Mouse (Mus musculus) mature B cell (primary cell): ENCODE results near the gene Ifit3.
"Not testable (repeated sequence)": the region's sequence is repeated elsewhere in the genome, so short reads cannot be mapped to it uniquely, and the experiment has no call there.

Experiments
- in situ Hi-C: fragments of 300-500 bp; cut with MboI; formaldehyde crosslinking; loops from 2 replicates; pipeline ENCODE4 v1.14.3; 2019

Gene Ifit3

GRCm38 (mm10) chr19:34587898-34588692, 4.8 kb downstream of the Ifit3 start:
- in situ Hi-C loops, result not testable (repeated sequence)

- in situ Hi-C loops, result no loop called here
Measured at GRCm38 (mm10) chr19:34588959-34589358, 5.6 kb downstream of the Ifit3 start.

DNA sequence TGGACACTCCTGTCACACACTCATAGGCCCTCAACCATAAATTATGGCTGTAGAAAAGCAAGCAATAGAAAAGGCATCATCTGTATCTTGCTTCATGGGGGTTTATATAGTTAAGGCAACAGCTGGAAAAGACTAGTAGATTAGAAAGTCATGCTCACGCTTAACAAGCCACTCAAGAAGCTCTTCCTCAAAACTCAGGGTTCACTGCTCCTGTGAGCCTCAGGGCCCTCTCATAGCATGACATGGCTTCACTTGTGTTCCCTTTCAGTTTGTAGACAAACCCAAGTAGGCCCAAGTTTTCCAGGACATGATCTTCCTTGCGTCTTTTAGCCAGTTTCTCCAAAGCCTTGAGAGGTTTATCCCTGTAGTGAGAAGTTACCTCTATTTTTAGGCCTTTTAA, 10.1 kb downstream of the Ifit3 start:
- in situ Hi-C loops, result no loop called here

DNA sequence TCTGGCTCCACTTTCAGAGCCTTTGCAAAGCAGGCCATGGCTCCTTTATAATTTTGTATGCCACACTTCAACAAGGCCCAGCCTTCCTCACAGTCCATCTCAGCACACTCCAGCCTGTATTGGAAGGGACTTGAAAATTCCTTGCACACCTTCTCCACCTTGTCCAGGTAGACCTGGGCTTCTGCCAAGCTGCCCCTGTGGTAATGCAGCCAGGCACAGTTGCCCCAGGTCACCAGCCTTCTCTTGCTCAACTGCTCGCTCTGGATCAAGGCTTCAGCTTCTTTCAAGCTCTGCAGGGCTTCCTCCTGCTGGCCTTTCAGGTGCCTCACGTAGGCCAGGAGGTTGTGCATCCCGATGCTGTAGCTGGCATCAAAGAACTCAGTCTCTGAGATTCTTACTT, 11.2 kb downstream of the Ifit3 start:
- in situ Hi-C loops, result not testable (repeated sequence)

DNA sequence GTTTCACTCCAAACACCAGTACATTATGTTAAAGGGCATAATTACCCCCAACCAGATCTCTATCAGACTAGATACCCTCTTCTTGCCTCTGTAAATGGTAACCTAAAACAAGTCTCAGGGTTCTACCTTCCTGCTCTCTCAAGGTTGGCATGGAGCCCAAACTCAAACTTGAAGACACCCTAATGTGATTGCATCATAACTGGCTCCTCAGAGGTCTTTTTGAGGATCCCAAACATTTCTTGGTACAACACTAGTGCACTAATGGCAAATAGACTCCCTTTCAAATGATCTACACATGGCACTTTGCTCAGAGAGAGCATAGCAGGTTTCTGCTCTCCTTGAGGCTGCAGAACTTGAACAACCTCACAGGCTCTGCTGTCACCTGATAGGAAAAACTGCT, 13.5 kb downstream of the Ifit3 start:
- in situ Hi-C loops, result no loop called here

DNA sequence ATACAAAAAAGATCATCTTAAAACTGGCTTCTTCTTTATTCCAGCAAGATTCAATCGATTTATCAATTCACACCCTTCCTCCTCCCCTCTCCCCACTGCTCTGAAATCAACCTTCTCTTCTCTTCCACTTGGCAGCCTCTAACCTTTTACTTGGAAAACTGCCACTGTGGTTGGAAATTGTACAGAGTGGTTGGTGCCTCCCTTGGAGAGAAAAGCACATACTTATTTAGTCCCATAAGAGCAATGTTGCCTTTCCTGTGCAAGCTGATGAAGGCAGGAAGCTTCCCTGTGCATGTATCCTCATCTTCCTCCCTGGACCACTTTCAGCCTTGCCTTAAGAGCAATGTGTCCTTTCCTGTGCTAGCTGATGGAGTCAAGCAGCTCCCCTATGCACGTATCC, 15.0 kb downstream of the Ifit3 start:
- in situ Hi-C loops, result no loop called here

DNA sequence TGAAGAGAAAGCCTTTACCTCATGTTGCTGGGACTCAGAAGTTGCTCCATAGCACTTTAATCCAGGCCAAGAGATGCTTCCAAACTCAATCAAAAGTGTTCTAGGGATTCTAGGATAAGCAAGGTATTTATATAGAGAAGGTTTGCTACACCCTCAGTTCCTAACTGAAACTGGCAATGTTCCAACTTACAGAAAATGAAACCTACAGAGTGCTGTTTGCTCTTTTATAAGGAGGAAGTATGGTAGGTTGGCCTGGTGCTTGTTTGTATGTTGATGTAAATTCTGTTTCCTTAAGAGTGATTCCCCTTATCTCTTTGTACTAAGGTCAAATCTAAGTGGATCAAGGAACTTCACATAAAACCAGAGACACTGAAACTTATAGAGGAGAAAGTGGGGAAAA, 15.9 kb downstream of the Ifit3 start:
- in situ Hi-C loops, result not testable (repeated sequence)

- in situ Hi-C loops, result not testable (repeated sequence)
Measured at GRCm38 (mm10) chr19:34601888-34602287, 18.6 kb downstream of the Ifit3 start, which contains the start of gene Ifit1bl1. Ifit1bl1 (minus strand) TSS chr19:34601956.

- in situ Hi-C loops, result no loop called here
Measured at GRCm38 (mm10) chr19:34605472-34605871, 22.1 kb downstream of the Ifit3 start.

- in situ Hi-C loops, result not testable (repeated sequence)
Measured at GRCm38 (mm10) chr19:34607237-34608051, 24.1 kb downstream of the Ifit3 start, which contains the start of gene Ifit3b. Ifit3b (plus strand) TSS chr19:34607970.

DNA sequence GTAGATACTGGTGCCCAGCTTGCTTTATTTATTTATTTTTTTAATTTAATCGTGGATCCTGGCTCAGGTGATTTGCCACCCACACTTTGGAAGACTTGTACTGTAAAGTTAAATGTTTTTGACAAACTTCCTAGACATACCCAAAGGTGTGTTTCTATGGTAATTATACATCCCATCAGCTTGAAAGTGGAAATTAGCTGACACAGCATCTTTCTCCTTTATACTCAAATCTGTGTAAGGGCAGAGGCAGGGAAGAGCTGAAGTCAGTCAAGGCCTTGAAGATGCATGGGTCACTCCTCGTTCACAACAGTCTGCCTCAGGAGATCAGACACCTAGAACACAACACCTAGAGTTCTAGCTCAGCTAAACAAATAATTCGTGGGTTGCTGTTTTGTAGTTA, 26.8 kb downstream of the Ifit3 start:
- in situ Hi-C loops, result not testable (repeated sequence)

- in situ Hi-C loops, result not testable (repeated sequence)
Measured at GRCm38 (mm10) chr19:34612243-34613001, 29.1 kb downstream of the Ifit3 start.

- in situ Hi-C loops, result no loop called here
Measured at GRCm38 (mm10) chr19:34620871-34621270, 37.5 kb downstream of the Ifit3 start.

DNA sequence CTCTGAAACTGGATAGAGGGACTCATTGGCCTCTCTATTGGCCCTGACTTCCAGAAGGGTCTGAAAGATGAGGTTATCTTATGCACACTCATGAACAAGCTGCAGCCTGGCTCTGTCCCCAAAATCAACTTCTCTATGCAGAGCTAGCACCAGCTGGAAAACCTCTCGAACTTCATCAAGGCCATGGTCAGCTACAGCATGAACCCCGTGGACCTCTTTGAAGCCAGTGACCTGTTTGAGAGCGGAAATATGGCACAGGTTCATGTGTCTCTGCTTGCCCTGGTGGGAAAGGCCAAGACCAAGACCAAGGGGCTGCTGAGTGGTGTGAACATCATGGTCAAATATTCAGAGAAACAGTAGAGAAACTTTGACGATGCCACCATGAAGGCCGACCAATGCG, 40.5 kb downstream of the Ifit3 start:
- in situ Hi-C loops, result no loop called here

- in situ Hi-C loops, result no loop called here
Measured at GRCm38 (mm10) chr19:34624663-34625062, 41.3 kb downstream of the Ifit3 start.

GRCm38 (mm10) chr19:34627496-34627895, 44.2 kb downstream of the Ifit3 start:
- in situ Hi-C loops, result no loop called here

DNA sequence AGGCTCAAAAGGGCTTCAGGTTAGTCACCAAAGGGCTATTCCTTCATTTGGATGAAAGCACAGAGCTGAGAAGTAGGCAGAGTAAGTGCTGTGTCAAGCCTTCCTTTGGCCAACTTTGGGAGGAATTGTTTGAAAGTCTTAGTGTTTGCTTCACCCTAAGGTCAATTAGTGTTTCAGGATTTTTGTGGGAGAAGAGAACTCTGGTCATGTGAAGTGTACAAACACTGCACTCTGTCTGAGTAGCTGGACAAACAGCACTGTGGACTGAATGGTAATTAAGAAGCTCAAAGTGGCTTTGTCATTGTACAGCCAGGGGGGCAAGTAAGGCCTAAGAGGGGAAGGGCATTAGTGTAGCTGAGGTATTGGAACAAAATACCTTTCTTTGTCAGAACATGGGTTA, 48.2 kb downstream of the Ifit3 start:
- in situ Hi-C loops, result no loop called here

GRCm38 (mm10) chr19:34633484-34633883, 50.2 kb downstream of the Ifit3 start:
- in situ Hi-C loops, result no loop called here

DNA sequence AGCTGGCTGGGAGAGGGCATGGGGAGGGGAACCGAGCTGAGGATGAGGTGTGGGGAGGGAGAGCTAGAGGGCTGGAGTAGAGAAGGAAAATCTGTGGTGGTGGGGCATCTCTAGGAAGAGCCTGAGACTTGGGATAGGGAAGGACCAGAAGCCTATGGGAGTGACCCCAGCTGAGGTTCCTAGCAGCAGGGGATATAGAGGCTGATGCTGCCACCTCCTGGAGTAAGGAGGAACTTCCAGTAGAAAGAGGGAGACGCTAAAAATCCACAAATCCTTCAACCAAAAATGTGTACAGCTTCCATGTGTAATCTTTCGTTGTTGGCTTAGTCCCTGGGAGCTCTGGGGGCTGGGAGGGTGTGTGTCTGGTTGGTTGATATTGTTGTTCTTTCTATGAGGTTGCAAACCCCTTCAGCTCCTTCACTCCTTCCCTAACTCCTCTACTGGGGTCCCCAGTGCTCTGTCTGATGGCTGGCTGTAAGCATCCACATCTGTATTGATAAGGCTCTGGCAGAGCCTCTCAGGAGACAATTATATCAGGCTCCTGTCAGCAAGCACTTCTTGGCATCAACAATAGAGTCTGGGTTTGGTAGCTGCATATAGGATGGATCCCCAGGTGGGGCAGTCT, 53.7 kb downstream of the Ifit3 start:
- in situ Hi-C loops, result loop anchor here (5.0 kb wide), 1 partner anchor 90 kb away; no protein-coding TSS in a partner anchor
